Mouse (Mus musculus): ENCODE measurements at regions not wholly inside any gene's neighbourhood (a gene's known extent, or its start where the extent isn't known, plus 50 kb on each side); places are given as distances from the start of the nearest gene placed in this dataset.

DNA sequence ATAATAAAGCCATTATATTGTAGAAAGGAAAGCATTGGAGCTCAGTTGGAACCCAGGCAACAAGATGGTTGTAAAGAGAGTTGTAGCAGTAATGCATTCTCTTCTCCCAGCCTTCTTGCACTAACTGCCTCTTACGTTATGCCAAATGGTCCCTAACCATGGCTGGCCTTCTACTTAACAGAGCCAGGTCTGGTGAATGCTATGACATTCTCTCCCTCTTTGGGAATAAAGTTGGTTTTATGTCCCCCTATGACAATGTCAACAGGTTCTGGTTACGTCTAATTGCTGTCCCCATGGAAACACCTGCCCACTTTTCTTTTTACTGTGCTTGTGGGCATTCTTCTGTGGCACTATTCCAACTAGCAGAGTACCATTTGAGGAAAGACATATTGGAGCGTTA is 126.4 kb upstream of the Npvf start:
- DNase-seq (ENCODE audit: low spot score): no peak

DNA sequence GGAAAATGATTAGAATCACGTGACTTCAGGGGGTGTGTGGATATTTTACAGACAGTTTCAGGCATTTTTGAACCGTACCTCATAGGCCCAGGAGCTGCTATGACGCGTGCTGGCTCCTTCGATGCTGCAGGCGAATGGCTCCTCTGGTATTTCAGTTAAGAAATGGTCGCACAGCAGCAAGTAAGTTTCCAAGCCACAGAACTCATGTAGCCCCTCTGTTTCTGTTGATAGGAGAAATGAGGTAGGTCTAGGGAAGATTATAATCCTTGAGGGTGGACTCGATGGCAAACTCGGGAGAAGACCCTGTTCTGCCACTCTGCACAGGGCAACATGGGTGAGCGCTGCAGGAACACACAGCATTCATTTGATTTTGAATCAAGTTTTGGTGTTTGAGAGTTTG is 127.0 kb upstream of the Npvf start:
- DNase-seq (ENCODE audit: low spot score): no peak

DNA sequence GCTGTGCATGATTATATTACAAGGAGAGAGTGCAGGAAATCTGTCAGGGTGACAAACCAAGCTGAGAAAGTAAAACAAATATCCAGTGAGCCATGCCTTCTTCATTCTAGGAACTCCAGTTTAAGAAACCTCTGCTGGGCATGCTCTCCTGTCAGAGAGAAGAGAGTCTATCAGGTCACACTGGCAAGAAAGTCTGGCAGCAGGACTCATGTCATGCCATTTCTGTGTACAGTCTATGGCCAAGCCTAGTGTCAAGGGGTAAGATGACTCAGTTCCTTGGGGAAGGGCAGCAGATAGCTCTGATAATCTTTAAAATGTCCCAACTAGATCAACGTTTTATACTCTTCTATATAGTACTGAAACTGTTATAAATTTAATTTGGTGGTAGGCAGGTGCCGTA is 128.0 kb upstream of the Npvf start:
- no peak for DNase-seq (ENCODE audit: low spot score)

DNA sequence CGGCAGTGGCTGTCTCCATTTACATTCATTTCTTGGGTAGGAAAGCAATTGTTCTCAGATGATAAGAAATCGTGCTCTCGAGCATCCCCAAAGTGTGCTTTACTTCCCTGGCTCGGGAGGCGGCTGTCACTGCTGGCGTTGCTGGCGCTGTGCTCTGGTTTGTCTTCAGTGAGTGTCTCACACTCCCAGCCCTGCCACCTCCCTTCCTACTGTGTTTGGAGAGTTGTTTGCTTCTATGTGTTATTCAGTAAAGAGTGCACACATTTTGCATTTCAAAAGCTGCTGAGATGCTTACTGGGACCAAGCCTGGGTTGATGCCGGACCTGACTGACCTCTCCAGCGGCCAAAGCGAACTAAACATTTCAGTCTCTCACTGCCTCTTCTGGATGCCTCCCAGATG is 129.3 kb upstream of the Npvf start:
- no peak for DNase-seq (ENCODE audit: low spot score)

DNA sequence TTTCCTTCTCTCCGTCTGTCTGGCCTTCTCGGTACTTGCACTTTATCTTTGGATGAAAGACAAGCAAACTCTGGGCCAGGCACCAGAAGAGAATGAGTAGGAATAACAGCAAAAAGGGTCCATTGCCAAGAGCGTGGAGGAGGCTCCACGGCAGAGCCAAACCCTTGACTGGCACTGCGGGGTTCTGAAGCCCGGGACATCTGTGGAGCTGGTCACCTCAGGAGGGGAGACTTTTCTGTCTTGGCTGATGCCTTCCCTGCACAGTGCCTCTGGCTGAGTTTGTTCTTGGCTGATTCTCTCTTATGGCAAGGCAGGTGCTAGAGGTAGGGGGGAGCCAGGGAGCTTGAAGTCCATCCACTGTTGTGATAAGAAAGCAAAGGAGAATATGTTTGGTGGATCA is 130.1 kb upstream of the Npvf start:
- no peak for DNase-seq (ENCODE audit: low spot score)

DNA sequence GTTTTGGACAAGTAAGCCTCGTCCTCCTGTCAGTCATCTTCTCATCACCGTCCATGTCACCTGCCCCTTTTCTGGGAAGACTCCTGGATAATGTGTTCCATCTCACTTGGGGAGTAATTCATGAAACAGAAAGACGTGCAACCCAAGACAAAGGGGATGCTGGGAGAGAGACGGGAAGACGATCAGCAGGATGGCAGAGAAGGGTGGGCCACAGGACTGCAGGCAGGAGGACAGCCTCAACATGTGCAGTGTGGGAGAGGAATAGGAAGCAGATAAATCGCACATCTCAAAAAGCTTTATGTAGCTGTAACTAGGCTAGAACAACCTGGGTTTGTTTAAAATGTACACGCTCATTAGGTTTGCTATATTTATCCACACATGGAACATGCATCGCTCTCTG is 133.4 kb upstream of the Npvf start:
- DNase-seq (ENCODE audit: low spot score): no peak

DNA sequence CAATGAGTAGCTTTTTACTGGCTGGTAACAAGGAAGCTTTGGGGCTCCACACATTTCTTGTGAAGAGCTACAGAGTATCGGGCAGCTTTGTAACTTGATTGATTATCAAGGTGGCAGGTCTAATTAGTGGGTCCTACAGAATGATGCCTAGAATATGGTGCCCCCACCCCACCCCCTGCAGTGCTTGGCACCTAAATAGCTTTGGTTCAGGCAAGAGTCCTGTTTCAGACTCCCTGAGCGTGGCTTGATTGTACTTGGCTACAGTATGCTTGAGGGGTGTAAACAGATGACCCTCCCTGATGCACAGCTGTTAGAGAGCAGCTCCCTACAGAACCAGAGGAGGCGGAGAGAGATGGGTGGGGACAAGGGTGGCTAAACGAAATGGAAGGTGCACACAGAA is 145.7 kb upstream of the Npvf start:
- DNase-seq (ENCODE audit: low spot score): no peak

DNA sequence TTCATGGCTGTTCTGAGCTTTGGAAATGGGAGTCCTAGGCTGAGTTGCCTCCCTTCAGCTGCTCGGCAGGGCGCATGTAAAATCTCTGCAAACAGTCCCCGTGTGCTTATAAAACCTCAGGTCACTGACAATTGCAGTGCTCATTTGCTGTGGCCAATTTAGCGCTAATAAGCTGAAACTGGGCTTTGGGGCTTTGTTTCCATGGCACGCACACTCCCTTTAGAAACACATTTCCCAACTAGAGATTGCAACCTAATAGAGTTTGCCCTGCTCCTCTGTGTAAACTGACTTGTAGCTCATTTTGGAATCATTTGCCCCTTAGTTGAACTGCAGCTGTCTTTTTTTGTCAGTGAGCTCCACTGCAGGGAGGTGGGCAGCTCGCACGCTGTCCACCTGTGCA is 148.7 kb upstream of the Npvf start:
- DNase-seq (ENCODE audit: low spot score): no peak

DNA sequence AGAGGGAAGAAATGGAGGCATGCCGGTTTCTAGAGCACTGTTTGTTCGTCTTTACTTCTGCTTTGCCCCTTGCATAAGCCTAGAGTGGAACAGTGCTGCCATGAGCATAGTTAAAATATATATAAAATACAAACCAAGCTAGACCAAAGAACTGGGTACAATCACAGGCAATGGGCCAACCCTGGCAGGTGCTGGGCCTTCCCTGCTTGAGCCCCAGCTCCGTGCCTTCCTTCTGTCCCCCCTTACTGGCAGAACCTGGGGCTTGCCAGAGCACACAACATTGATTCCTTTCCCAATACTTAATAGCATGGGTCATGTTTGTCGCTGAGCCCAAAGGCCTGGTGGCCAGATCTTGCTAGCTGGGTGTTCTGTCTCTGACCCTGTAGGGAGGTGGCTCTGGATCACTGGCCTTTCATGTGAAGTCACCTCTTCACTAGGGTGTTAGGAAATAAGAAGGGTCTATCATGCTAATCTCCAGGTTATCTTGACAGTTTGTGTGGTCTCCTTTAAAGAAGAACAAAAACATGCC is 150.3 kb upstream of the Npvf start:
- no peak for DNase-seq (ENCODE audit: low spot score)

DNA sequence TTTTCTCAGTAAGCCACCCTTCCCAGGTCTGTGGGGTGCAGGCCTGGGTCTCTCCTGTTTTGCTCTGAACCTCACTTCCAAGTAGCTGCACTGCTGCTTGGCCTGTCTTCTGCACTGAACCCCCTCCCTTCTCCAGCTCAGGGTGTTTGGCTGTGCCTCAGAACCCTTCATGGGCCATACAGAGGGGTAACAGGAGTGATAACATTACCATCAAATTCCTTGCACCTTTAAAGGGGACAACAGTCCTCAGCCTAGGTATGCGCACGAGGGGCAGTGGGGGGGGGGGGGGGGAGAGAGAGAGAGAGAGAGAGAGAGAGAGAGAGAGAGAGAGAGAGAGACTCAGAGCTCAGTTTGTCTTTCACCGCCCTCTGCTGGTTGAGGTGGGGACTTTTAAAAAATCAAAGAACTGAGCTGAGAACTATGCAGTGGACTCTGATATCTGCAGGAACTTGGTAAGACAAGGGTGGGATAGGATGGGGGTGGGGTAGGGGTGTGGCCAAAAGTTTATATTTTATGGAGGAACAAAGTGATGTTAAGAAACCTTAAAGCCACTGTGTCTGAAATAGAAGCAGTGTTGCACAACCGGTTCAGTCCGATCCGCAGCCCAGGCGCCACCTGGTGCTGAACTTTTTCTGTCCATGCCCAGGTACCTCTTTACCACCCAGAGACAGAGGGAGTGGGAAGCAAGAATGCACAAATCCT is 152.3 kb upstream of the Npvf start:
- no peak for DNase-seq (ENCODE audit: low spot score)

DNA sequence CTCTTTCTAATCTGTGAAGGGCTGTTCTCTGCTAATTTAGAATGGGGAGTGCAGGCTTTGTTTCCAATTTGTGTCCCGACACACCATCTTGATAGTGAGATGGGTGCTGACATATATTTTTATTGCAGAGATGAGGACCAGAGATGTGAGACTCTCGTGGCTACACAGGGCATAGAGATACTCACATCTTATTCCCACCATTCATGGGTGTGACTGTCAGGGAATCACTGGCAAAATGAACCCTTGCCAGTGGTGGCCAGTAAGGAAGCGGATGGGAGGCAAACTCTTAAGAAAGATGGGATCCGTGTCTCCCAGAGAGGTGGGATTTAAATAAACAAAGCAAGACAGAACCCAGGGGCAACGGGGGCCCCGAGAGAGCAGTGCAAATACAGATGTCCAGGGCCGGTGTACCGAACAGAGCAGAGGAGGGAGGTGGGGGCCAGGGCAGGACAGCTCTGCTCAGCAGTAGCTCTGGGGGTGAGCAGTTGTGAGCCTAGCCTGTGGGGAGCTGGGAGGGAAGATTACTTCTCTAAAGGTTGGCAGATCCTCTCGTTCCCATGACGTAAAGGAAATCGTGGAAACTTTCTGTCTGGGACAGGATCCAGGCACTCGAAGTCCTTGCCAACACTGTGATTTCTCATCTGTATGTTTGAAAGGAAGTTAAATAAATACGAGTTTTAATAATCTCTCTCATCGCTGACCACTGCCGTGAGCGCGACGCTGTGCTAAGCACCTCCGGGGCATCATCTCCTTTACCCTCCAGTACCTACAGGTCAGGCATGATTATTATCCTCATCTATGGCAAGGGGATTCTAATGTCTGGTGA is 153.2 kb upstream of the Npvf start:
- peak; percentile 35 for DNase-seq (ENCODE audit: low spot score)

DNA sequence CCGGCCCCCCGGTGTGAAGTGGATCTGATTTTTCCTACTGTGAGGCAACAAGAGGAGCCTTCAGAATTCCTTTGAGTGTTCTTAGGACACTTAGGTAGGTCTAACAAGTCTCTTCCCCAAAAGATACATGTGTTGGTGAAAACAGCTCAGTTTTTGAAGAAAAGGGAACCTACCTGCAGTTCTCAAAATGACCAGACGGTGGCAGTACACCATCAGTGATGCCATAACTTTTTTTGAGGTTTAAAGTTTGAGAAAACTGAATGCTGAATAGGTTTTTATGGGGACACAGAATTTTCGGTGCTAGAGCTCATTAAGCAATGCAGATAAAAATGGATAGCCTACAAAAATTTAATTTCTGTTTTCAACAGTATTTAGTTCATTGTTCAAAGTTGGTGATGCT is 153.9 kb upstream of the Npvf start:
- DNase-seq (ENCODE audit: low spot score): no peak

DNA sequence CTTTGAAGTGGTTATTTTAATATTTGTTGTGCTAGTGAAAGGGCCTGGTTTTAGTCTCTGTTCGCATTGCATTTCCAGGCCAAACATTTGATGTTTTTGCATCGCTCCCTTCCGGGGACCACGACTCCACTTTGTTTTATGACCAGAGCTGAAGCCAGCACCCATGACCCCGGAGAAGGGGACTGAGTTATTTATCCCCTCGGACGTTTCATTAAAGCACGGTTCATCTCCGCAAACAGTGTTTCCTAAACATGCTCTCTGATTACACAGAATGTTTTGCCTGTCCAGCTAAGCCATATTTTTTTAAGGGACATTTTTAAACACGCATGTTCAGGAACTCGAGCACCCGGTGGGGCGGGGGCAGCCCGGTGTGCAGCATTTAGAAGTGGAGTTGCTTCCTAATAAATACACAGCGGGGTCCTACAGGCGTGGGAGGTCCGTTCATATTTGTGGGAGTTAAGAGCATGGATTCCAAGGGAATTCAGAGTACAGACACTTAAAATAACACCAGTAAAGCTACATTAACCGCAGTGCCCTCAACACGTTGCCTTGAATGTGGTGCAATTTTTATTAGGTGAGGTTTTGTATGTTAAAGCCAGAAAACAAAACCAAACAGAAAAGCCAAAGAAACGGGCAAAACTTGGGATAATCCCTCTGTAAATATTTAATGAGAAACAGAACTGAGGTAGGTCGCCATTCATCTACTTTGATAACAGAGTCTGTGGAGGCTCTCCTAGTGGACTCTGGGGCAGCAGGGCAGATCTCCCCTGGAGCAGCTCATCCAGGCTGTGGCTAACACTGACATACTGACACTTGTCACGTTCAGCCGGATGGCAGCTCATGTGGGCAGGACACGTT is 154.8 kb upstream of the Npvf start:
- DNase-seq (ENCODE audit: low spot score): no peak

DNA sequence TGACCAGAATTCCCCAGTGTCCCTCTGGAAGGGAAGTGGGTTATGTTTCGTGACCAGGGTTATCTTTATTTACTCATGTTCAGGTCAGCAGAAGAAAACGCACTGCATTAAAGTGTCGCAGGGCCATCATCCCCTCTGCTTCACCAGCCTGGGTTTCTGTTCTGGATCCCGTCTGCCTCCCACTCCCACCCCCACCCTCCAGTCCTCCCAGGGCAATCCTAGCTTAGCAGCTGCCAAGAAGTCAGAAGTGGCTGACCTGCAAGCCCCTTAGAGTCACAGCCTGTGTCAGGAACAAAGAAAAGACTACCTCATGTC is 155.4 kb upstream of the Npvf start:
- DNase-seq (ENCODE audit: low spot score): no peak

DNA sequence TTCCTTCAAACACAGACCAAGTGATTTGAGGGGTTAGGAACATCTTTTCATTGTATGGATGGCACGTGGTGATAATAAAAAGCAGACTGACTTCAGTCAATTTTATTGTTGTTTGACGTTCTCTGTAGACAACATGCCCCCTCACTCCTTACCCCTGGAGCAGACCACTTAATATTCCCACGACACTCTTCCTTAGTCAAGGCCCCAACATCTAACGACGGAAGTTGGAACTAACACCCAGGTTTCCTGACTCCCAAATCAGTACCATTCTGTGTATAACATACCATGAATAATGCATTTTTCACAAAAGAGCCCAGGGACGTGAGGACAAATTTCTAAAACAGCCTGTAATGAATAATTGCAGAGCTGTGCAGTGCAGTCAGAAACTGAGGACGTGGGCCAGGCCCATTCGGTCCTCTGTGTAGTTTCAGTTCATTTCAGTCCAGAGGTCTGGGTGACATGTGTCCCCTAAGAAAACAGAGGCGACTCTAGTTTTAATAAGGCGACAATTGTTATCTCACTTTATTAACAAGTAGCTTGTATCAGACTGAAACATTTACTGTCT is 160.8 kb upstream of the Npvf start:
- no peak for DNase-seq (ENCODE audit: low spot score)

DNA sequence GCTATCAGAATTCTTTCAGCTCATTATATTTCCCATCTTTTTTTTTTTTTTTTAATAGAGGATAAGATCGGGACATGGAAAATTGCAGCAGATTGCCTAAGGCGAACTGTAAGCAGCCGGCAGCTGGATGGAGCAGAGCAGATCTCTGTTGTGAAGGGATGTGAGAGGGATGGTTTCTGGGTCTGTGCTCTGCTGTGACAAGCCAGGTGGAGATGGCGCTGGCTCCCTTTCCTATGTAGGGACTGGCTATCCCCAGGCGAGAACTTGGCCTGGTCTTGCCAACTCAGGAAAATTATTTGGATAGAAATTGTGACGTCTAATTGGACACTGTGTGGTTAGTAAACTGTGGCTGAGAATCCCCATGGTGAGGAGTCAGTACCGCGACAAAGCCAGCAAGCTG is 161.3 kb upstream of the Npvf start:
- no peak for DNase-seq (ENCODE audit: low spot score)

DNA sequence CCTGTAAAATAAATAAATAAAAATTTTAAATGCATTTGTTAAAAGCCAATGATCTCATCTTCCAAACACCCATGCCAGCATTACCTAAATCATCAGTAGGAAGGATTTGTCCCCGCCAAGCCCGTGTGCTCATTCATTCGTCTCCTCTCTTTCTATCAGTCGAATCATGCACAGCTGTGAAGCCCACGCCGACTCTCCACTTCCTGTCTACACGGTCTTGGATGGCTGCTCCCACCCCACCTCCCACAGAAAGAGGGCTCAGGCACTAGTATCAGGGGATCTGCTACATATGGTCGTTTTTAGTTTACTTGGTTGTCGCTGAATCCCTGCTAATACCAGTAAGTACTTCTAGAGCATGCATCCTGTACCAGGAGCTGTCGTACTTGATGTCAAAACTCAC is 163.2 kb upstream of the Npvf start:
- DNase-seq (ENCODE audit: low spot score): no peak

DNA sequence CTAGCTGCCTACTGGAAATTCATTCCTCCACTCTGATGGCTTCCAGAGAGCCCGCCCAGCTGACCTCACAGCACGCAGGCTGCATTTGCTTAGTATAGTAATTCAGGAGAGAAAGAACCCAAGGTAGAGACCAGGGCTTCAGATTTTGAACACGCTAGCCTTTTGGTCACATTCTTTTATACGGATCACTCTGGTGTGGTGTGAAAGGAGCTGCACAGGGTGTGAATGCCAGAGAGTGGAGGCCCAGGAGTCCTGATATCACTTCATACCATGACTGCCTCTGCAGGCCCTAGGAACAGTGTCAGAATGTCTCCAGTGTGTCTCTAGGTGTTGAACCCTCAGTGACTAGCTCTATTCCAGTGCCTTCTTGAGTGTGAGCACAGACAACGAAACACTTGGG is 164.2 kb upstream of the Npvf start:
- no peak for DNase-seq (ENCODE audit: low spot score)

DNA sequence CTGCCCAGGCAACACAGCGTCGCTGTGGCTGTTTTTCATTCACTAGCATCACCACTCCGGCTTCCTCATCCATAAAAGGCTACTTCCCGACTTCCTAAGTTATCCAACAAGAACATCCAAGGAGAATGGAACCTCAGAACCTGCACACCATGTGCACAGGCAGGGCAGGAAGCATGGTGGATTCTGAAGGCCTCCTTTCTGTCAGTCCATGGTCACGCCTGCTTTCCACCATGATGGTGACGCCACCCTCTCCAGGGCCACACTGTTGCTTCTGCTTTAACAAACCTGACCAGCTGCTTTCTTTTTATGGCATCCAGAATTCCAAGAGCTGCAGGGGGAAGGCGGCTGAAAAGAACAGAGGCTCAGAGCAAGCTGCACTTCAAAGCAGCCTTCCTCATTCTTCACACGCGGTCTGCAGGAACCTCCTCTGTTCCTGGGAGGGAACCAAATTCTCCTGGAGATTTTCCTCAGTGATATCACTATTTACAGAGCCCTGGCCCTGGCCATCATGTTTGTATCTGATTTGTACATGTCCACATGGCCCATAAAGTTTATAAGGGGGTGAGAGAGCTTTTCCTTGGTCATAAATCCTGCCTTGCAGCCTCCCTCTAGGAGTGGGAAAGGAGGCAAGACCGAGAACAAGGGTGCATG is 164.8 kb upstream of the Npvf start:
- no peak for DNase-seq (ENCODE audit: low spot score)

DNA sequence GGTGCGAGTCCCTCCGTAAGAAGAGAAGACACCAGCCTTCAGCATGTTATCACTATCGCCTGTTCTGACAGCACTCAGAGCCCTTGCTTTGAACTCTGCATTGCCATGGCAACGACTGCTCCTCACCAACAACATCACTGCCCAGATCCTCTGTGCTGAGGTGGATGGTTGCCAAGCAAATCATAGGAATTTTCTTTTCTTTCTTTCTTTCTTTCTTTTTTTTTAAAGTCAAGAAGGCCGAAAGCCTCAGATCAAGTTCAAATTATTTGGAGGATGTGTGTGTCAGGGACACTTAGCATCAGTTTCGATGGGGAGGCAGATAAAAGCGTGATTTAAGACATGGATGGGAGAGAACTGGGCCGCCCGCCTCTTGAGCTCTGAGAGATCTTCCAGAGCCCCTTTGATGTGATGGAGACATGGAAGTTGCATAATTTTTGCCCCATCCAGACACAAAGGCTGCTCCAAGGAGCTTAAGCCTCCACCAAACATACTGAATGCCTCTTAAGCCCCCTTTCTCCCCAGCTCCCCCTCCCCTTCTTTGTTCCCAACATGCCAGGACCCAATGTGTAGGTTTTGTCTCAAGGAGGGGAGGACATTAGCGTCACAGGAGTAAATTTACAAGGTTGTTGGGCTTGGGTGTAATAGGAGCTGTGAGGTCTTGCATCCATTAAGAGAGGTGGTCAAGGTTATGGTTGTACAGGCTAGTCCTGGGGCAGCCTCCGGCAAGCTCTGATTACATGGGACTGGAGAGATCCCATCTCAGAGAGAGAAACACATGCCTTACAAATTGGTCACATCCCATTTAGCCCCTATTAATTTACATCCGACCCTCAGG is 167.4 kb upstream of the Npvf start:
- no peak for DNase-seq (ENCODE audit: low spot score)

Measured in testis, postnatal 14 days (tissue).